Mouse (Mus musculus) cerebellum, adult 9-10 months (tissue): ENCODE results near the gene Slc25a11.

Source experiments
- DNase-seq: peaks from one replicate; pipeline ENCODE4 v3.0.0; 2022

Slc25a11 gene

DNA sequence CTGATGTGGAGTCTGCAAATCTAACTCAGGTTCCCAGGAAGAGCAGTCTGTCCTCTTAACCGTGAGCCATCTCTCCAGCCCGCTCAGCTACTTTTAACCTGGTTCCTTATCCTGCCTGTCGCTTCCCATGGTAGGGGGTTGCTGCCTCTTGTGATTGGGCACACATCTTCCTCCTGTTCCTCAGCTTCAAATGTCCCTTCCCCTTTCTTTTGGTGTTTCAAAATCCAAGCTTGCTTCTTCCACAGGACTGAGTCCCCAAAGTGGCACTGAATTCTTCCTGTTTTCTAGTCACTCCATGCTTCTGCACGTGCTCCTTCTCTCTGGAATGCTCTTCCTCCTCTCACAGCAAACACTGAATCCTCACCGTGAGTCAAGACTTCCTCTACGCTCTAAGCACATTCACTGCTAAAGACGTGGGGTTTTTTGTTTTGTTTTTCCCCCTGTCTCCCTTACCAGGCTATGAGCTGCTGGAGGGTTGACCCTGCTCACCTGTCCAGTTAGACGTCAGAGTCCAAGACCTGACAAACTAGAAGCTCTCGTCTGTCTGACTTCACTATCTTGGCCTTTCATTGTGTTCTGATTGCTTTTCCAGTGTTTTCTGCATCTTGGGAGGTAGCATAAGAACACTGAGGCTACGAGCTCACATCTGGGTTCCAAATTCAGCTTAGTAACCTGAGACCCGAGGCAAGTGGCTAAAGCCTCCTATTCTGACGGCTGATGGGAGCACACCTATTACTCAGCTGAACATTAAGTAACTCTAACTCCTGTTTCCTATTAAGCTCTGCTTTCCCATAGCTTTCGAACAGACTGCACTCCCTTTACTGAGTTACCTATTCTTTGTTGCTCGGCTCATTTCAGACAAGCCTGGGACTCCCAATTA lies 20.2 kb upstream of the Slc25a11 start:
- DNase-seq = peak; percentile 49

DNA sequence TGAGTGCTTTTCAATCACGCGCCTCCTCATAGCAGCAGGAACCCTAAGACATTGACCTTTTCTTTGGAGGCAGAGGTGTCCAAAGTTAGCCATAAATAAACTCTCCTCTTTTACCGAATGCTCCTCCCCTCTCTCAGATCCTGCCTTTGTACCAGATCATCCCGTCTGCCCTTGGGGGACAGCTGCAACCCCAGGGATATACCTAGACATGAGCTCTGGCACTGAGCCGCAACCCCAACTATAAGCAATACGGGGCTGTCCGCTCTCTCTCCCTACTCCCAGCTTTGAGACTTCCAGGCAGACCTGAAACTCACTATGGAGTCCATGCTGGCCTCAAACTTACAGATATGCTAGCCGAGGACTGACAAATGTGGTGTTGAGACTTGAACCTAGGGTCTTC lies 19.4 kb upstream of the Slc25a11 start:
- DNase-seq = peak; percentile 46

DNA sequence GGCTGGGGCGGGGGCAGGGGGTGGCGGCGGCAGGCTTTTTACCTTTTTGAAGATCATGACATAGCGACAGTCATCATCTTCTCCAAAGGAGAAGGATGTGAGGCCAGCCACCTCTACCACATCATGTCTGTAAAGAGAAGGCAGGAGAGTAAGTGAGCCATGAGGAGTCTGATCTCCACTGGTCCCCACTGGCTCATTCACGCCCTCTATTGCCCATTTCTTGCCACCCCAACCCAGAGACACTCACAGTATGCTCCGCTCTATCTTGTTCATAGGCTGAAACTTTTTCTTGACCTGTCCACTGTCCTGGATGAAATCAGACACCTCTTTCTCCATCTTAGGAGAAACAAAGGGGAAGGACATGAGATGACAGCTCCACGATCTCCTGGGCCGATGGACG lies 17.5 kb upstream of the Slc25a11 start:
- DNase-seq = no peak

DNA sequence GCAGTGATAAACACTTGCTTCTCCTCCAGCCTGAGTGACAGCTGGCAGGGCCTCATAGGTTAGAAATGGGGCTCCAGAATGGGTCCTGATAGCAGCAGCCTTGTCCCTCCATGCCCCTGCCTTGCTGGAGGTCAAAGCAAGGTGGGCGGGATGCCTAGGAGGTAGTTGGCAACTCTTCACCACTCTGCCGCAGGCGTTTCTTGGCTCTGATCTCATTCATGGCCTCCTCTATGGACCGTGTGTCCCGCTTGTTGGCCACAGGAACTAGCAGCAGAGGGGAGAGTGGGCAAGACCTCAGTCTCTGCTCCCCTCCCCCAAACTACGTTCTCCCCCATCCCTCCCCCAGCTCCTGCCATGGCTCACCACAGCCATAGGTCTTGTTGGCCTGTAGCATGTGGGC lies 16.7 kb upstream of the Slc25a11 start:
- DNase-seq = no peak

DNA sequence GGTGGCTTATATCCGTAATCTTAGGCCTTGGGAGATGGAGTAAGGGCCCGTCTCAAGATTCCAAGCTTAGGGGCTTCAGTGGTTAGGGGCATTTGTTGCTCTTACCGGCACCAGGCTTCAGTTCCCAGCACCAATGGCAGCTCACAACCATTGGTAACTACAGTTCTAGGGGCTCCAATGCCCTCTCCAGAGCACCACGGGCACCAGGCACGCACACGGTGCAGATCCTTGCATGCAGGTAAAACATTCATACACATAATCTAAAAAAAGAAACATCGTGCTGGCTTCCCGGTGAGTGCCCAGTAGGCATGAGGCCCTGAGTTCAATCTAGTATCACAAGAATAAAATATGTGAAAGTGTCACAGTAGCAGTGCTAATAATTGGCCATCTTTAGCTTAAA lies 15.8 kb upstream of the Slc25a11 start:
- DNase-seq = no peak

GRCm38 (mm10) chr11:70660571-70660970 lies 13.3 kb upstream of the Slc25a11 start:
- no peak for DNase-seq

DNA sequence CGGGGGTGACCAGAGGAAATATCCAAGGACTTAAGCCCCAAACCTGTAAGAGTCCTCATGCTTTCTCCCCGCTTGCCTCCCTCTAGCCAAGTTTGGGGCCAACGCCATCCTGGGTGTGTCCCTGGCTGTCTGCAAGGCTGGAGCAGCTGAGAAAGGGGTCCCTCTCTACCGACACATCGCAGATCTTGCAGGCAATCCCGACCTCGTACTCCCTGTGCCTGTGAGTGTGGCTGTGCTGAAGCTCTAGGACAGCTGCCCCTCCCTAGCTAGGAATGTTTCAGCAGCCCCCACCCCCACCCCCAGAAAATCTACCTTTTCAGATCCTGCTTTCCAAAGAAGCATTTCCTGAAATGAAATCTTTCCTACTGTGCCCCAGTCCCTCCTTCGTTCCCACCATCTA lies 11.7 kb upstream of the Slc25a11 start:
- DNase-seq = no peak

DNA sequence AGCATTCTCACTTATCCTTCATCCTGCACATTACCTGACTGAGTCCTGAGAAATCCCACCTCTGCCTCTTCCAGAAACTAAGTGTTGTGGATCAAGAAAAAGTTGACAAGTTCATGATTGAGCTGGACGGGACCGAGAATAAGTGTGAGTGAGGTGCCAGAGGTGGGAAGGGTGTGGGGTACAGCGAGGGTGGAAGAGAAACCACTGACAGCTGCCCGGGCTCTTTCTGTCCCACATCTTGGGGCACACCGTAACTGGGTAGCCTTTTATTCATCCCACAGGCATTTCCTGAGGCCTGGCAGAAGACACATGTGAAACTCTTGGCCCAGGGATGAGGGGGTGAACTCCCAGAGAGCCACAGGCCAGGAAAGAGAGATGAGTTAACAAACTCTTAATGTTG lies 11.2 kb upstream of the Slc25a11 start:
- no peak for DNase-seq

DNA sequence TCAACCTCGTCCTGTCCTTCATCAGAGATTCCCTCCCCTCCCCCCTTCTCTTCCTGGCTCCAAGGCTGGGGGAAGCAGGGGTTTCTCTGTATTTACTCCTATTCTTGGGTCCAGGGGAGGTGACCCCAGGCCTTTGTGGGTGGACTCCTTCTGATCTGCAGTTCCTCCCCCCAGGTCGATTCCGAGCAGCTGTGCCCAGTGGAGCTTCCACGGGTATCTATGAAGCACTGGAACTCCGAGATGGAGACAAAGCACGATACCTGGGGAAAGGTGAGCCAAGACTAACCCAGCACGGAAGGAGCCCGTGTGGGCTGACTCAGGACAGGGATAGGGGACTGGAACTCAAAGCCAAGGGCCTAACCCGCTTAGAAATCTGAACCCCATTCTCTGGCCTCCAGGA lies 10.7 kb upstream of the Slc25a11 start:
- DNase-seq = no peak

GRCm38 (mm10) chr11:70657573-70657972 lies 10.3 kb upstream of the Slc25a11 start:
- no peak for DNase-seq

DNA sequence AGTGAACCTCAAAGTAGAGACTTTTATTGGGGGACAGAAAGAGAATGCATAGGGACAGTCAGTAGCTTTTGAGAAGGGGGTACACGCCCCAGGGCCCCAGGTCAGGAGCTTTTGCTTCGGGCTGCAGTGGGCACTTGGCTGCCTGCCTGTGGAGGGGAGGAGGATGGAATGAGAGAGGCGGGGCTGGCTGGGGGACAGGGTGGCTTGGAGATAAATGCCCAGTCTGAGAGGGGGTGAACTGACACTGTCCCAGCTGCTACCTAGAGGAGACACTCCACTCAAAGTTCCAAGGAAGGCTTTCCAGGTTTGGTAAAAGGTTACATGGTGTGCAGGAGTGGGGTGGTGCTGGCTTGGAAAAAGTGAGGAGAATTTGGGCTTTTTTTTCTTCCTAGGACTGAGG lies 9.7 kb upstream of the Slc25a11 start, which contains the start of gene Eno3:
TSS of gene Eno3 (plus strand) at position 239 of the 400 bp plus-strand sequence.
- DNase-seq = no peak

GRCm38 (mm10) chr11:70656456-70656927 lies 9.2 kb upstream of the Slc25a11 start:
- DNase-seq = peak; percentile 71

GRCm38 (mm10) chr11:70655571-70656455 lies 8.5 kb upstream of the Slc25a11 start:
- DNase-seq = peak; percentile 60

- DNase-seq = peak; percentile 79
These were observed 7.8 kb upstream of the Slc25a11 start for GRCm38 (mm10) chr11:70654923-70655570.

- peak; percentile 76 for DNase-seq
These were observed 7.1 kb upstream of the Slc25a11 start, which contains the start of gene Pfn1 for GRCm38 (mm10) chr11:70654198-70654922. Pfn1 (minus strand) TSS chr11:70654644.

- DNase-seq = peak; percentile 64
These were observed 6.3 kb upstream of the Slc25a11 start for GRCm38 (mm10) chr11:70653345-70654197.

DNA sequence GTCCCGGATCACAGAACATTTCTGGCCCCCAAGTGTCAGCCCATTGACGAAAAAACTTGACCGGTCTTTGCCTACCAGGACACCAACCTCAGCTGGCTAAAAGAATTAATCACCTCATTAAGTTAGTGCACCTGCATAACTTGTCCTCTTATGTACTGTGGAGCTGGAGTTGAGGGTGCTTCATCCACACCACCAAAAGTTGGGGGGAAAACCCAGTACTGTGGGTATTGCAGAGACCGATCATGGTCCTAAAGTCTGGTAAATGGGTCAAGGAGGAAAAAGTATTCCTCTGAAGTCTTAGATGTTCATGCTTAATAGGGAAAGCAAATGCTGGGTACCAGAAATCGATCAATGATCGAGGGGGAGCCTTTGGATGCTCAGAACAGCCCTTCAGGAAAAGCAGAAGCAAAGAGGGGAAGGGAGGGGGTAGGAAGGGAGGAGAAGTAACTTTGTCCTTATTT lies 5.6 kb upstream of the Slc25a11 start:
- DNase-seq = peak; percentile 50

- peak; percentile 55 for DNase-seq
These were observed 5.0 kb upstream of the Slc25a11 start for GRCm38 (mm10) chr11:70652029-70652883.

- peak; percentile 47 for DNase-seq
These were observed 4.1 kb upstream of the Slc25a11 start for GRCm38 (mm10) chr11:70651391-70651790.
